In genomic region chr14:21788121-21788520, GRCm38 (mm10) we compare ENCODE assay signal across 29 mouse cellular contexts. TPM values are rescaled to one million over a fixed set of nuclear protein-coding genes. Genes with fewer than 3 reads are reported as not detected.
DNase-seq lines count a peak whose midpoint lies in the region; ATAC-seq lines count a peak whose summit lies in the region.
"Had no signal": no experiment of that assay in that cellular context is flagged by ENCODE, and none has a peak within 500 bp of the region (broad histone marks: within the 10 kb centered on the region; RNA-seq: fewer than 3 reads in every experiment).

No protein-coding gene starts in this region.

- no peak for ATAC-seq in megakaryocyte, adult 5-6 weeks (ENCODE audit: poor library complexity, severe bottlenecking)
- ATAC-seq in granulocyte monocyte progenitor cell, adult 5-6 weeks (replicated peaks; ENCODE audit: poor library complexity, severe bottlenecking) = no peak
- ATAC-seq: forebrain, embryonic 16.5 days had no signal

- H3K36me3 ChIP-seq in megakaryocyte, embryonic 14.5 days (replicated peaks; ENCODE audit: low read length) = peaks cover 47% of the 10 kb centered on the region

- peaks cover 3% of the 10 kb centered on the region; the same call in 1 of the 2 replicates for H3K4me1 ChIP-seq in megakaryocyte, embryonic 14.5 days
- H3K4me1 ChIP-seq: hindbrain, embryonic 12.5 days; limb, embryonic 10.5 days; lung, embryonic 15.5 days had no signal

- DNase-seq in kidney, adult 11 months = peak; percentile 26
- no peak for DNase-seq in kidney, postnatal 4 days
- peak; percentile 28 to 87 for DNase-seq in left cerebral cortex, postnatal 25 days (ENCODE audit: low spot score in 2 of 2)
- DNase-seq in embryo, embryonic 9.5 days (ENCODE audit: extremely low spot score) = no peak
- DNase-seq: adrenal gland, postnatal 36 days; B cell, adult 2 months; cerebellum, adult 11 months; cerebellum, adult 9-11 months; heart, postnatal 10 days; liver; thymus, postnatal 14 days had no signal

- intact Hi-C loops in left cerebral cortex, postnatal 25 days (cut with DNase I) = no loop called here

- no peaks in the 10 kb centered on the region for H3K9me3 ChIP-seq in megakaryocyte, embryonic 14.5 days
- H3K9me3 ChIP-seq: forebrain, embryonic 10.5 days; G1E; heart, embryonic 12.5 days; hindbrain, embryonic 12.5 days; limb, embryonic 10.5 days; liver, embryonic 15.5 days; lung, embryonic 15.5 days had no signal

- no peaks in the 10 kb centered on the region for H3K27me3 ChIP-seq in megakaryocyte, embryonic 14.5 days (replicated peaks)
- H3K27me3 ChIP-seq: CH12.LX; heart, embryonic 12.5 days; hindbrain, embryonic 12.5 days; liver, embryonic 15.5 days; lung, embryonic 15.5 days; Patski had no signal

- H3K4me3 ChIP-seq in megakaryocyte, embryonic 14.5 days (replicated peaks) = peak overlapping the region; percentile 33
- H3K4me3 ChIP-seq: forebrain, embryonic 10.5 days; heart, embryonic 12.5 days; hindbrain, embryonic 12.5 days; limb, embryonic 10.5 days; liver, embryonic 15.5 days; lung, embryonic 15.5 days had no signal

RNA-seq across cellular contexts. Expression of gene Vdac2, which starts 36.9 kb away (rescaled TPM):
- 103 and 334 TPM in 2 replicates for polyA plus RNA-seq in megakaryocyte, embryonic 14.5 days (2012; ENCODE audit: insufficient read depth, low replicate concordance)
- 293 and 324 TPM in 2 replicates for total RNA-seq in megakaryocyte, adult 5-6 weeks (2015)
- total RNA-seq in megakaryocyte, adult 5-6 weeks (2017) = 231 and 287 TPM in 2 replicates
- 100 to 1,000 TPM; 207 to 226 TPM for total RNA-seq in left cerebral cortex, postnatal 25 days (2021)
- total RNA-seq in granulocyte monocyte progenitor cell, adult 5-6 weeks (2014; fragmentation: Nextera tagmentation) = 212 and 291 TPM in 2 replicates
- 386 and 388 TPM in 2 replicates for total RNA-seq in granulocyte monocyte progenitor cell, adult 5-6 weeks (2017)

RNA-seq across cellular contexts. Expression of gene Dusp13, which starts 37.1 kb away (rescaled TPM):
- 0.25 TPM in 1 of 2 replicates, not detected in the other for polyA plus RNA-seq in megakaryocyte, embryonic 14.5 days (2012; ENCODE audit: insufficient read depth, low replicate concordance)
- total RNA-seq in megakaryocyte, adult 5-6 weeks (2015) = not detected in 2 replicates
- not detected in 2 replicates for total RNA-seq in megakaryocyte, adult 5-6 weeks (2017)
- total RNA-seq in left cerebral cortex, postnatal 25 days (2021) = 1 to 10 TPM in 1 of 2 experiments, under 1 TPM in 1; 0.53 to 1.1 TPM
- not detected in 2 replicates for total RNA-seq in granulocyte monocyte progenitor cell, adult 5-6 weeks (2014; fragmentation: Nextera tagmentation)
- not detected in 2 replicates for total RNA-seq in granulocyte monocyte progenitor cell, adult 5-6 weeks (2017)
- total RNA-seq: CH12.LX; midbrain, postnatal 0 days had no signal
- polyA plus RNA-seq: embryonic facial prominence, embryonic 11.5 days; forebrain, embryonic 10.5 days; forebrain, embryonic 16.5 days; G1E; kidney, embryonic 14.5 days; limb, embryonic 10.5 days; lung, embryonic 15.5 days; midbrain, embryonic 11.5 days; midbrain, postnatal 0 days; neural tube, embryonic 14.5 days had no signal

RNA-seq across cellular contexts. Expression of gene Samd8, which starts 37.8 kb away (rescaled TPM):
- 1.7 and 4.1 TPM in 2 replicates for polyA plus RNA-seq in megakaryocyte, embryonic 14.5 days (2012; ENCODE audit: insufficient read depth, low replicate concordance)
- 10.2 and 13.1 TPM in 2 replicates for total RNA-seq in megakaryocyte, adult 5-6 weeks (2015)
- 12.9 and 16.7 TPM in 2 replicates for total RNA-seq in megakaryocyte, adult 5-6 weeks (2017)
- total RNA-seq in left cerebral cortex, postnatal 25 days (2021) = 10 to 100 TPM; 82.5 to 82.8 TPM
- total RNA-seq in granulocyte monocyte progenitor cell, adult 5-6 weeks (2014; fragmentation: Nextera tagmentation) = 5.1 and 10.8 TPM in 2 replicates
- 4.6 and 7.5 TPM in 2 replicates for total RNA-seq in granulocyte monocyte progenitor cell, adult 5-6 weeks (2017)

Comparison
In these comparisons a context has a peak if more than half of its experiments do, and no peak if none do; other contexts are left out.
1. DNase-seq: peak in kidney, adult 11 months (single experiment) and left cerebral cortex, postnatal 25 days (2 of 2); none in kidney, postnatal 4 days (0 of 2) and embryo, embryonic 9.5 days (single experiment).
2. RNA of gene Samd8, which starts 37.8 kb away (total RNA-seq): 82.5 to 82.8 TPM in left cerebral cortex, postnatal 25 days; 10.2 to 16.7 TPM in megakaryocyte, adult 5-6 weeks and 4.6 to 10.8 TPM in granulocyte monocyte progenitor cell, adult 5-6 weeks; every median in the first group is over 4 times any median in the second.